Mouse (Mus musculus) neural tube, embryonic 12.5 days (tissue): ENCODE results near the gene Efs. TPM values are rescaled to one million over a fixed set of nuclear protein-coding genes. Genes with fewer than 3 reads are reported as not detected.

Source experiments
- ATAC-seq: fragments of 200-750 bp; cut with Nextera tagmentation; 2 replicates; pipeline ENCODE4 v1.8.0; 2017; ENCODE audit warnings: low read depth, mild to moderate bottlenecking, moderate TSS enrichment, moderate library complexity; ENCODE audit not compliant: low FRiP score
- H3K27ac ChIP-seq: fragments of 300-500 bp; sonication (generic); 2 replicates; pipeline ENCODE4 v1.5.1; 2016
- H3K27me3 ChIP-seq: fragments of 300-500 bp; sonication (generic); replicated peaks from 2 replicates; pipeline ENCODE4 v1.6.1; 2016; ENCODE audit warnings: mild to moderate bottlenecking
- H3K36me3 ChIP-seq: fragments of 300-500 bp; sonication (generic); 2 replicates; pipeline ENCODE4 v1.6.1; 2016; ENCODE audit warnings: mild to moderate bottlenecking
- H3K4me1 ChIP-seq: fragments of 300-500 bp; sonication (generic); 2 replicates; pipeline ENCODE4 v1.6.1; 2016
- H3K4me2 ChIP-seq: fragments of 300-500 bp; sonication (generic); replicated peaks from 2 replicates; pipeline ENCODE4 v1.6.1; 2016; ENCODE audit warnings: mild to moderate bottlenecking
- H3K4me3 ChIP-seq: fragments of 300-500 bp; sonication (generic); 2 replicates; pipeline ENCODE4 v1.5.1; 2016
- H3K9ac ChIP-seq: fragments of 300-500 bp; sonication (generic); 2 replicates; pipeline ENCODE4 v1.6.1; 2016; ENCODE audit warnings: mild to moderate bottlenecking
- H3K9me3 ChIP-seq: fragments of 300-500 bp; sonication (generic); 2 replicates; pipeline ENCODE4 v1.6.1; 2016; ENCODE audit warnings: mild to moderate bottlenecking
- WGBS: fragments of 180-500 bp; shearing (Covaris S2); methylation state at CpG from one replicate; pipeline ENCODE4 v1.1.7; 2016; 5-methylcytosine and 5-hydroxymethylcytosine counted together
- polyA plus RNA-seq: library from polyadenylated mRNA; unstranded; fragments of >200 nt; fragmentation: Nextera tagmentation; extraction: Ambion mirVana; gene quantifications from 2 replicates; pipeline ENCODE4 v1.2.1, GENCODE M21; 2016

Efs gene
- polyA plus RNA-seq, 1 experiment from 2014 or later = 31.2 TPM

- H3K4me2 ChIP-seq = no peak overlapping the region
- peaks cover 36% of the 10 kb centered on the region for H3K36me3 ChIP-seq
- 92% methylated on average over 4 of the region's 4 CpGs for WGBS
- H3K9me3 ChIP-seq = no peaks in the 10 kb centered on the region
- H3K27me3 ChIP-seq = no peaks in the 10 kb centered on the region
- ATAC-seq = no peak
- peaks cover 7% of the 10 kb centered on the region; the same call in 1 of the 2 replicates for H3K4me1 ChIP-seq
- no peak overlapping the region for H3K4me3 ChIP-seq
- no peak overlapping the region for H3K27ac ChIP-seq
- no peak overlapping the region for H3K9ac ChIP-seq
Observed at GRCm38 (mm10) chr14:54903641-54904040, 22.3 kb downstream of the Efs start.

- Histone ChIP-seq H3K27me3 (no peaks in the 10 kb centered on the region), H3K36me3 (peaks cover 42% of the 10 kb centered on the region), H3K4me3 (no peak overlapping the region), H3K9me3 (no peaks in the 10 kb centered on the region), H3K9ac (no peak overlapping the region), H3K27ac (no peak overlapping the region), H3K4me2 (no peak overlapping the region), H3K4me1 (peaks cover 12% of the 10 kb centered on the region; the same call in 1 of the 2 replicates)
- WGBS = under 1% methylated on average over 3 of the region's 3 CpGs
- ATAC-seq = no peak
Observed at GRCm38 (mm10) chr14:54900383-54900782, 25.5 kb downstream of the Efs start.

GRCm38 (mm10) chr14:54897445-54897844 lies 28.5 kb downstream of the Efs start:
- no peak for ATAC-seq
- Histone ChIP-seq H3K36me3 (peaks cover 30% of the 10 kb centered on the region), H3K27ac (no peak overlapping the region), H3K9me3 (no peaks in the 10 kb centered on the region), H3K27me3 (no peaks in the 10 kb centered on the region), H3K4me3 (no peak overlapping the region), H3K4me1 (peaks cover 15% of the 10 kb centered on the region), H3K4me2 (no peak overlapping the region), H3K9ac (peak overlapping the region; percentile 13; the same call in 1 of the 2 replicates)
- 69% methylated on average over 2 of the region's 2 CpGs for WGBS

- peaks cover 30% of the 10 kb centered on the region for H3K36me3 ChIP-seq
- peak overlapping the region; percentile 99 for H3K4me3 ChIP-seq
- peaks cover 15% of the 10 kb centered on the region for H3K4me1 ChIP-seq
- H3K27me3 ChIP-seq = no peaks in the 10 kb centered on the region
- H3K9me3 ChIP-seq = no peaks in the 10 kb centered on the region
- H3K4me2 ChIP-seq = peak overlapping the region; percentile 73
- H3K27ac ChIP-seq = peak overlapping the region; percentile 92
- peak; percentile 57 for ATAC-seq
- peak overlapping the region; percentile 100 for H3K9ac ChIP-seq
- WGBS = under 1% methylated on average over 51 of the region's 54 CpGs
Observed at GRCm38 (mm10) chr14:54894296-54895151, 31.4 kb downstream of the Efs start.

- Histone ChIP-seq H3K27me3 (no peaks in the 10 kb centered on the region), H3K4me3 (peak overlapping the region; percentile 99), H3K9me3 (no peaks in the 10 kb centered on the region), H3K4me2 (peak overlapping the region; percentile 73), H3K27ac (peak overlapping the region; percentile 92; the same call in 1 of the 2 replicates), H3K36me3 (peaks cover 30% of the 10 kb centered on the region), H3K9ac (peak overlapping the region; percentile 100), H3K4me1 (peaks cover 15% of the 10 kb centered on the region)
- WGBS = under 1% methylated on average over 38 of the region's 38 CpGs
- ATAC-seq = peak; percentile 99
Observed at GRCm38 (mm10) chr14:54893651-54894181, 32.2 kb downstream of the Efs start.

GRCm38 (mm10) chr14:54892200-54892599 lies 33.7 kb downstream of the Efs start, which contains the start of gene Pabpn1:
Pabpn1 (plus strand) TSS chr14:54892500.
- peaks cover 15% of the 10 kb centered on the region for H3K4me1 ChIP-seq
- ATAC-seq = no peak
- H3K9ac ChIP-seq = no peak within 1 kb of the TSS
- peak within 1 kb of the TSS; percentile 35 for H3K4me3 ChIP-seq
- H3K4me2 ChIP-seq = peak within 1 kb of the TSS; percentile 73
- 93% methylated on average over 3 of the region's 3 CpGs for WGBS
- peak within 1 kb of the TSS; percentile 46; the same call in 1 of the 2 replicates for H3K27ac ChIP-seq
- H3K9me3 ChIP-seq = no peaks in the 10 kb centered on the region
- no peaks in the 10 kb centered on the region for H3K27me3 ChIP-seq
- H3K36me3 ChIP-seq = peaks cover 17% of the 10 kb centered on the region

GRCm38 (mm10) chr14:54885309-54885708 lies 40.6 kb downstream of the Efs start:
- Histone ChIP-seq H3K36me3 (peaks cover 16% of the 10 kb centered on the region), H3K27ac (no peak overlapping the region), H3K4me1 (peaks cover 23% of the 10 kb centered on the region), H3K4me2 (peak overlapping the region; percentile 80), H3K9me3 (no peaks in the 10 kb centered on the region), H3K4me3 (no peak overlapping the region), H3K27me3 (no peaks in the 10 kb centered on the region), H3K9ac (peak overlapping the region; percentile 38; the same call in 1 of the 2 replicates)
- WGBS = 93% methylated on average over 11 of the region's 11 CpGs
- ATAC-seq = no peak

- Histone ChIP-seq H3K36me3 (peaks cover 16% of the 10 kb centered on the region), H3K27me3 (no peaks in the 10 kb centered on the region), H3K9ac (peak overlapping the region; percentile 86), H3K4me1 (peaks cover 23% of the 10 kb centered on the region), H3K9me3 (no peaks in the 10 kb centered on the region), H3K4me2 (peak overlapping the region; percentile 80), H3K27ac (peak overlapping the region; percentile 77; the same call in 1 of the 2 replicates), H3K4me3 (peak overlapping the region; percentile 67)
- 30% methylated on average over 21 of the region's 21 CpGs for WGBS
- peak; percentile 6; the same call in 1 of the 2 replicates for ATAC-seq
Observed at GRCm38 (mm10) chr14:54884022-54884712, 41.8 kb downstream of the Efs start.

GRCm38 (mm10) chr14:54883154-54884021 lies 42.5 kb downstream of the Efs start, which contains the start of the genes Bcl2l2 and Gm20521:
Bcl2l2 (plus strand) TSS chr14:54883377.
Gm20521 (plus strand) TSS chr14:54883441.
- peak within 1 kb of the TSS; percentile 67 for H3K4me3 ChIP-seq
- 1% methylated on average over 24 of the region's 27 CpGs for WGBS
- H3K27me3 ChIP-seq = no peaks in the 10 kb centered on the region
- peak within 1 kb of the TSS; percentile 86 for H3K9ac ChIP-seq
- ATAC-seq = peak; percentile 88
- H3K36me3 ChIP-seq = peaks cover 16% of the 10 kb centered on the region
- H3K4me2 ChIP-seq = peak within 1 kb of the TSS; percentile 80
- peaks cover 23% of the 10 kb centered on the region for H3K4me1 ChIP-seq
- H3K27ac ChIP-seq = peak within 1 kb of the TSS; percentile 77
- H3K9me3 ChIP-seq = no peaks in the 10 kb centered on the region

- H3K36me3 ChIP-seq = no peaks in the 10 kb centered on the region
- H3K9ac ChIP-seq = peak within 1 kb of the TSS; percentile 81
- H3K9me3 ChIP-seq = no peaks in the 10 kb centered on the region
- H3K4me1 ChIP-seq = peaks cover 14% of the 10 kb centered on the region
- peak; percentile 75 for ATAC-seq
- H3K4me3 ChIP-seq = peak within 1 kb of the TSS; percentile 77
- peak within 1 kb of the TSS; percentile 64 for H3K27ac ChIP-seq
- H3K4me2 ChIP-seq = peak within 1 kb of the TSS; percentile 99
- under 1% methylated on average over 61 of the region's 61 CpGs for WGBS
- no peaks in the 10 kb centered on the region for H3K27me3 ChIP-seq
Observed at GRCm38 (mm10) chr14:54877048-54877715, 48.7 kb downstream of the Efs start, which contains the start of gene Ppp1r3e. Ppp1r3e (minus strand) TSS chr14:54877550.
